Mouse (Mus musculus) embryonic fibroblast, embryonic 13.5 days (primary cell): ENCODE data around the gene Map4k3.

Experiments
- CTCF ChIP-seq: IDR thresholded peaks from 2 replicates; pipeline ENCODE4 v1.5.1; 2011; ENCODE audit warnings: mild to moderate bottlenecking, control low read depth, low read length, moderate library complexity, borderline replicate concordance; ENCODE audit not compliant: insufficient read depth
- POLR2A ChIP-seq: IDR thresholded peaks from 2 replicates; pipeline ENCODE4 v1.6.1; 2011; ENCODE audit warnings: low read depth, mild to moderate bottlenecking, control low read depth, low read length, moderate library complexity

DNA sequence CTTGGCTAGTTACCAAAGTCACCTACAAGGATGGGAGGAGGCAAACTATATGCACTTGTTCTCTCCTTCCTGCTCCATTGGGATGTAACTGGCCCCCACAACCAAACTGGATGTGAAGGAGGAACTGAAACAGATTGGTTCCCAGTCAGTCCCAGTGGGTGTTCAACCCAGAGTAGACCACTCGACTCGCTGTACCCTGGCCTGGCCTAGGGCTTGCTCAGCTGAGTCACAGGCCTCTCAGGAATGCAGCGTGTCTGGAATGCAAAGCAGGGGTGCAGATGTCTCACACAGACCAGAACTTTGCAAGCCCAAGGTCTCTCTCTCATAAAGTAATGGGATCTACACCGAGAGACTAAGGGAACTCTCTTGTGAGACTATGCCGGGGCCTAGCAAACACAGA is 27.8 kb upstream of the Map4k3 start:
- TF ChIP-seq CTCF (no peak), POLR2A (no peak)
